In the genomic region with DNA sequence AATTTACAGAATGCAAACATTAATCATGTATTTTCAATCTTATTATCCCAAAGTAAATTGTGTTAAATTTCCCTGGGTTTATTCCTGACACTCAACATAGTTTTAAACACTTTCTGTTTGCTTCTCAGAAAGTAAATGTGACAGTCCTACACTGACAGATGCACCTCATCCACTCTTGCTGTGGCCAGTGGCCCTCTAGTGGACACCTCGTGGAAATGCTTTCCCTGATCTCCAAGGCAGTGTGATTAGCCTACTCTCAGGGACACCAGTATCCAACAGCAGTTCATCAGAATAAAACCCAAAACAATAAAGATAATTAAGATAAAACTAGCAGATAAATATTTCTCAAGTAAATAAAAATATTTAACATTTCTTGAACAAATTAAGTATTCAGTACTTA, we compare ENCODE assay signal across 8 mouse cellular contexts.
A peak's percentile ranks its signal among the peaks of the same experiment; 100 is the strongest.
DNase-seq lines count a peak whose midpoint lies in the region; ATAC-seq and TF ChIP-seq lines count a peak whose summit lies in the region.

No protein-coding gene starts in this region.

- 0% methylated on average over 1 of the region's 1 CpGs for WGBS in lung, embryonic 16.5 days

- TF ChIP-seq EP300 in MEL (IDR thresholded peaks at IDR 0.05; ENCODE audit: low read depth in 1 of 2, low read length in 2 of 2) = no peak

- TF ChIP-seq RAD21 in MEL (IDR thresholded peaks at IDR 0.05; ENCODE audit: low read depth, low read length) = peak; percentile 82

- H3K9ac ChIP-seq in MEL (ENCODE audit: control insufficient read depth, low read depth, low read length, poor library complexity, severe bottlenecking) = no peak overlapping the region
- no peak overlapping the region for H3K9ac ChIP-seq in lung, embryonic 16.5 days (ENCODE audit: low read length)

- peaks cover 0 to 2% of the 10 kb centered on the region in 2 experiments; a peak in 2 of 4 replicates for H3K4me1 ChIP-seq in MEL (ENCODE audit: control insufficient read depth in 1 of 2, insufficient read depth in 2 of 2, low read length in 2 of 2)
- H3K4me1 ChIP-seq in lung, embryonic 16.5 days (replicated peaks; ENCODE audit: control insufficient read depth, insufficient read depth, low read length) = no peaks in the 10 kb centered on the region

- no peaks in the 10 kb centered on the region for H3K27me3 ChIP-seq in MEL (ENCODE audit: control insufficient read depth in 1 of 2, insufficient read depth in 2 of 2, low read length in 2 of 2)
- no peaks in the 10 kb centered on the region for H3K27me3 ChIP-seq in lung, embryonic 16.5 days (ENCODE audit: control insufficient read depth, insufficient read depth, low read depth, low read length)

- no peak for ATAC-seq in cerebellum, adult (ENCODE audit: insufficient number of reproducible peaks, low FRiP score, low TSS enrichment)
- peak; percentile 70; the same call in 1 of the 2 replicates for ATAC-seq in lung, embryonic 16.5 days (ENCODE audit: low read depth)

- no peaks in the 10 kb centered on the region for H3K9me3 ChIP-seq in MEL (replicated peaks; ENCODE audit: insufficient read depth, low read length)
- H3K9me3 ChIP-seq in lung, embryonic 16.5 days (ENCODE audit: control insufficient read depth, low read length) = no peaks in the 10 kb centered on the region

- no peaks in the 10 kb centered on the region for H3K79me2 ChIP-seq in MEL (ENCODE audit: control insufficient read depth, insufficient read depth, low read length, poor library complexity)

- H3K27ac ChIP-seq in MEL (ENCODE audit: control insufficient read depth, low read depth, low read length) = no peak overlapping the region
- no peak overlapping the region for H3K27ac ChIP-seq in lung, embryonic 16.5 days (ENCODE audit: low read length)

- DNase-seq in cerebellum, adult 11 months = peak; percentile 15
- DNase-seq in MEL (ENCODE audit: low read depth, low spot score) = peak; percentile 73
- DNase-seq in cerebellum, adult 9-11 months = peak; percentile 43
- DNase-seq in gastrocnemius, postnatal 25 days = peak; percentile 12
- DNase-seq in kidney, adult 9 months = peak; percentile 57
- peak; percentile 16 for DNase-seq in ovary, postnatal 14 days (ENCODE audit: low spot score)

- H3K36me3 ChIP-seq in MEL (ENCODE audit: control insufficient read depth in 1 of 2, insufficient read depth in 2 of 2, low read length in 2 of 2) = peaks cover 0 to 1% of the 10 kb centered on the region in 2 experiments; a peak in 2 of 4 replicates
- H3K36me3 ChIP-seq in lung, embryonic 16.5 days (ENCODE audit: control insufficient read depth, insufficient read depth, low read length) = no peaks in the 10 kb centered on the region

- no peak for TF ChIP-seq POLR2A in MEL (IDR thresholded peaks at IDR 0.05; ENCODE audit: control insufficient read depth in 1 of 2, insufficient read depth in 1 of 2, low read depth in 1 of 2, low read length in 2 of 2, poor library complexity in 1 of 2)

- peak; percentile 88 to 95 (median 94) for TF ChIP-seq CTCF in MEL (IDR thresholded peaks at IDR 0.05 in 2 of 3, conservative IDR thresholded peaks at IDR 0.05 in 1 of 3; ENCODE audit: control insufficient read depth in 1 of 3, insufficient read depth in 1 of 3, low read depth in 2 of 3, low read length in 3 of 3, poor library complexity in 1 of 3, severe bottlenecking in 1 of 3)

- no peak overlapping the region for H3K4me2 ChIP-seq in lung, embryonic 16.5 days (ENCODE audit: low read depth, low read length)

- no peak overlapping the region for H3K4me3 ChIP-seq in MEL (ENCODE audit: control insufficient read depth in 1 of 2, insufficient read depth in 1 of 2, low read depth in 2 of 2, low read length in 2 of 2)
- no peak overlapping the region for H3K4me3 ChIP-seq in lung, embryonic 16.5 days (ENCODE audit: low read length)

TF ChIP-seq in MEL, 35 proteins besides CTCF, POLR2A, EP300 and RAD21:
- TF ChIP-seq ZMIZ1 (IDR thresholded peaks at IDR 0.05; ENCODE audit: low read depth, low read length) (no peak), NELFE (IDR thresholded peaks at IDR 0.05; ENCODE audit: low read depth, low read length) (no peak), KAT2A (conservative IDR thresholded peaks at IDR 0.05; ENCODE audit: low read depth, low read length) (no peak), UBTF (IDR thresholded peaks at IDR 0.05; ENCODE audit: borderline replicate concordance, insufficient read depth, low read depth, low read length) (no peak), ZNF384 (IDR thresholded peaks at IDR 0.05; ENCODE audit: low read depth, low read length) (0 out of 2 replicates have a peak, but pooled peaks have one; percentile 9), ZC3H11A (IDR thresholded peaks at IDR 0.05; ENCODE audit: low read depth, low read length) (peak; percentile 78), SMC3 (IDR thresholded peaks at IDR 0.05; ENCODE audit: low read depth, low read length) (peak; percentile 93), POLR2AphosphoS5 (IDR thresholded peaks at IDR 0.05; ENCODE audit: borderline replicate concordance, low read depth, low read length) (no peak), SIN3A (IDR thresholded peaks at IDR 0.05; ENCODE audit: low read length) (0 out of 2 replicates have a peak, but pooled peaks have one; percentile 38), MAX (IDR thresholded peaks at IDR 0.05; ENCODE audit: low read length) (0 out of 2 replicates have a peak, but pooled peaks have one; percentile 26), MYC (IDR thresholded peaks at IDR 0.05; ENCODE audit: low read depth, low read length) (peak; percentile 77)
TF ChIP-seq in MEL: peak in this region for 6.

Comparison
In these comparisons a context has a peak if more than half of its experiments do, and no peak if none do; other contexts are left out.
1. DNase-seq: peak in every context shown above with its lines; median percentile 73 in MEL; 57 in kidney, adult 9 months; 43 in cerebellum, adult 9-11 months; 16 in ovary, postnatal 14 days; 15 in cerebellum, adult 11 months; 12 in gastrocnemius, postnatal 25 days.